Mouse (Mus musculus) right cerebral cortex, postnatal 36 days (tissue): ENCODE measurements around the gene Abraxas2.
A peak's percentile ranks its signal among the peaks of the same experiment; 100 is the strongest.

Experiments
- DNase-seq, 2 experiments: peaks; one replicate each; pipeline ENCODE4 v3.0.0; 2022; ENCODE audit warnings: low spot score in 2 of 2, mixed read lengths in 1 of 2

The Abraxas2 gene

DNA sequence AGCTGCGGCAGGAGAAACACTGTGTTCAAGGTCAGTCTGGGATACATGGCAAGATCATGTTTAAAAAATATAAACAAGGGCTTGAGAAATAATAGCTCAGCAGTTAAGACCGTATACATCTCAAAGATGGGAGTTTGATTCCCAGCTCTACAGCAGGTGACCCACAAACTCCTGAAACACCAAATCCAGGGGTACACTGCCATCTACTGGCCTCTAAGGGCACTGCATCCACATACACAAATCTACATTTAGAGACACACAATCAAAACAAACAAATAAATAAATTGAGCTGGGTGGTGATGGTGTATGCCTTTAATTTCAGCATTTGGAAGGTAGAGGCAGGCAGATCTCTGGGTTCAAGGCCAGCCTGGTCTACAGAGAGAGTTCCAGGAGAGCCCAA is 39.2 kb downstream of the Abraxas2 start:
- no peak for DNase-seq

DNA sequence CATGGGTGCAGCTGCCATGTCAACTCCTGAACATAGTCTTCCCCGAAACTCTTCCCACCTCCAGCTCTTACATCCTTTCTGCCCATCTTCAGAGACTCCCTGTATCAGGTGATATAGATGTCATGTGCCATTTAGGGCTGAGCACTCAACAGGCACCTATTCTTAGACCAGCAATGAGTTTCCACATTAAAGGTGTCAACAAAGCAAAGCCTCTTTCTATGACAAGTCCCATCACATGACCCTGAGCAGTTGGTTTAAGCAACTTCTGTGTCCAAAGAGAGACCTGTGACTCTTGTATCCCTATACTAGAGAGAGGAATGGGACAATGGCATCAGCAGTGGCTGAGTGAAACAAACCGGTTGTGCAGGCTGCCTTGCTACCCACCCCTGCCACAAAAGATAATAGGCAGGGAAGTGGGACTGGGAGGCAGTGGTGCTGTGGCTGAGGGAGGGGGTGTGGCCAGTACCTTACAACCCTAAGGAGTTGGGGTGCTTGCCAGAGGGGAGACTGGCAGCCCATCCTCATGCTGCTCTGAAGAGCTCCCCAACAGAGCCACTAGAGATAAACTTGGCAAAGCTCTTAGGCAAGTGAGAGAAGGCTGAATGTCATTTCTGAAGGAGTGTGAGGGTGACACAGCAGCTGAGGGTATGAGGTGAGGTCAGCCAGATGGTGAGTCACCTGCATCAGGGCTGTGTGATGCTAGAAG is 42.0 kb downstream of the Abraxas2 start:
- DNase-seq: no peak

DNA sequence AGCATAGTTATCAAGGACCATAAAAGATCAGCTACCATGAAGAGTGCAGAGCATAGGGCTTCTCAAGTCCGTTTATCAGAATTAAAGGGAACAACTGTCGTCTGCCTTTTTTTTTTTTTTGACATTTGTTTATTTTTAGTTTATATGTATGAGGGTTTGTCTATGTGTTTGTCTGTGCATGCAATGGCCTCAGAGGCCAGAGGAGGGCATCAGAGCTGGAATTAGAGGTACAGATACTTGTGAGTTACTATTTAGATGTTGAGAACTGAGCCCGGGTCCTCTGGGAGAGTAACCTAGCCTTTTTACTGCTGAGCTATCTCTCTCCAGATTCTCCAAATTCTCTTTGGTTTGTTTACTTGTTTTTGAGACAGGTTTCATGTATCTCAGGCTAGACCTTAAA is 44.8 kb downstream of the Abraxas2 start:
- no peak for DNase-seq

DNA sequence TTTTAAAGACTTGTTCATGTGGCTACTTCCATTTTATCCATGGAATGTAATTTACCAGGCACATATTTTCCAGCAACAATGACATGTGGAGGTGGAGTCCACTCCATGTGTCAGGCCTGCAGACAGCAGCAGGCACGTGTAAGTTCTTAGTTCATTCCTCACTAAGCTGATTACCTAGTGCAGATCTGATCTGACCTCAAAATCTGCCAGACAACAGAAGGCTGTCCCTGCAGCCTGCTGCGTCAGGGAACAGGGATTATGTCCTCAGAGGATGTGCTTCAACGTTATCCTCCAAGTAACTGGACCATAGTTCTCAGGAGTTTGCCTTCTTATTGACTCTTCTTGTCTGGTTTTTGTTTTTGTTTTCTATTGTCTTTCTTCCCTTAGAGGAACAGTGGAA is 62.9 kb downstream of the Abraxas2 start:
- no peak for DNase-seq

DNA sequence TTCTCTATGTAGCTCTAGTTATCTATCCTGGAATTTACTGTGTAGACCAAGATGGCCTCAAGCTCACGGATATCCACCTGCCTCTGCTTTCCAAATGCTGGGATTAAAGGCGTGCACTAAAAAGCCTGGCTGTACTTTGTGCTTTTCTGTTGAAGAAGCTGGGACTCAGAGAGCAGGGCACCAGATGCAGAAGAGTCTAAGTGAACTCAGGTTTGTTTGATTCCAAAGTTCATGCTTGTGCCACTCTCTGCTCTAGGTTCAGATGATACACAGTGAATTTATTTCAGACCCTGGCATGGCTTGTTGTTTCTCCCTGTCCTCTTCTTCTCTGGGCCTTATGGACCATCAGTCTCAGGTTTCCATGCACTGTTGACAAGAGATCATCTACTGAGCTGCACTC is 66.2 kb downstream of the Abraxas2 start:
- no peak for DNase-seq

DNA sequence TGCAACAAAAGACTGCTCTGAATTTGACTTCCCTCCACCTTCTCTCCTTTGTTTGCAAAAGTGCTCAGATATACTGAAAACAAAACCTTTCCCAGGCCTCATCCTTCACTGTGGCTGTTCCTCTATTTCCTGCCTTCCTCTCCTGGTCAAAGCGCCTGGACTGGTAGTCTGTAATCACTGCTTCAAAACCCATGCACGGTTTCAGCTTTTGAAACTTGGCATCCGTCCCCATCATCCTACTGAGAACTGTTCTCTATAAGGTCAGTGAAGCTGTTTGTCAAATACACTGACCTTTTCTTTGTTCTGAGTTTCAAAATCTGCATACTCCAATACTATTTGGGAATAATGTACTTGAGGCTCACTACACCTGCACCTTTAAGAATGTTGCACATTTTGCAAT is 68.2 kb downstream of the Abraxas2 start:
- no peak for DNase-seq

DNA sequence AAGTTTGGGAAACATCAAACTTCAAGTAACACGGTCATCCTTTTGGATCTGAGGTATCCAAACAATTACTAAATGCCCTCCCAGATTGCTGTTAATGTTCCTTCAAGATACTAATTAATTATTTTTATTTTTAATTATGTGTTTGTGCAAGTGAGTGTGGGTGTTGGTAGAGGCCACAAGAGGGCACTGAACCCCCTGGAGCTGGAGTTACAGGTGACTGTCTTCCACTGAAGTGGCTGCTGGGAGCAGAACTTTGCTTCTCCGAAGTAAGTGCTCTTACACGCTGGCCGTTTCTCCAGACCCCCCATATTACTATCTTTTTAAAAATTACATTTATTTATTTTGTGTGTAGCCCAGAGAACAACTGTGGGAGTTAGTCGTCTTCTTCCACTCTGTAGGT is 71.0 kb downstream of the Abraxas2 start:
- no peak for DNase-seq

DNA sequence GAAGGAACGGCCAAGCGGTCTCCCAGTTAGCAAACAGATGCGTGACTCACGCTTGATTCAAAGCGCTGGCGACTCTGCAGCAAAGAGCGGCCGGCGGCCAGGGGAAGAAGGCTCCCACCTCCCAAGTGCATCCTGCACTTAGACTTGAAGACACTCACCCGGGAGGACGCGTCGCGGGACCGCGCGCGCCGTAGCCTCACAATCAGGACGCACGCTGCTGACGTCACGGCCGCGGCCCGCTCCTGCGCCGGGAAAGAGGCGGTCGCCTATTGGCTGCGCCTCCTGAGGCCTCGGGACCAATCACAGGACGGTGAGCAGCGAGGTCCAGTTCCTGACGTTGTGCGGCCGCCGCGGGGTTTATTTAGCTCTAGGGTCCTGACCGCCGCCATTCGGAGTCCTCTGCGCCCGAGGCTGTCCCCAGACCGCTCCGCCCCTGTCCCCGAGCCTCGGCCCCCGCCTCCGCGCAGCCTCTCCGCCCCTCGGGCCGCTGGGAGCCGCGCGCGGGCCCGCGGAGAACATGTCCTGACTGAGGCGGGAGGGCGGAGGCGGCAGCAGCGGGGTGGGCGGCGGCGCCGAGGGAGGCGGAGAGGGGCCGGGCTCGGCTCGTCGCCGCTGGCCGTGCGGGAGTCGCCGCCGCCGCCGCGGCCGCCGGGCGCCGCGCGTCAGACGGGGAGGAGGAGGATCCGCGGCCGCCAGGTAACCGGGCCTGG is 72.0 kb downstream of the Abraxas2 start, which contains the start of gene Zranb1:
Zranb1 (plus strand) TSS at position 293 of the 710 bp plus-strand sequence.
- peak; percentile 98 to 99 for DNase-seq

DNA sequence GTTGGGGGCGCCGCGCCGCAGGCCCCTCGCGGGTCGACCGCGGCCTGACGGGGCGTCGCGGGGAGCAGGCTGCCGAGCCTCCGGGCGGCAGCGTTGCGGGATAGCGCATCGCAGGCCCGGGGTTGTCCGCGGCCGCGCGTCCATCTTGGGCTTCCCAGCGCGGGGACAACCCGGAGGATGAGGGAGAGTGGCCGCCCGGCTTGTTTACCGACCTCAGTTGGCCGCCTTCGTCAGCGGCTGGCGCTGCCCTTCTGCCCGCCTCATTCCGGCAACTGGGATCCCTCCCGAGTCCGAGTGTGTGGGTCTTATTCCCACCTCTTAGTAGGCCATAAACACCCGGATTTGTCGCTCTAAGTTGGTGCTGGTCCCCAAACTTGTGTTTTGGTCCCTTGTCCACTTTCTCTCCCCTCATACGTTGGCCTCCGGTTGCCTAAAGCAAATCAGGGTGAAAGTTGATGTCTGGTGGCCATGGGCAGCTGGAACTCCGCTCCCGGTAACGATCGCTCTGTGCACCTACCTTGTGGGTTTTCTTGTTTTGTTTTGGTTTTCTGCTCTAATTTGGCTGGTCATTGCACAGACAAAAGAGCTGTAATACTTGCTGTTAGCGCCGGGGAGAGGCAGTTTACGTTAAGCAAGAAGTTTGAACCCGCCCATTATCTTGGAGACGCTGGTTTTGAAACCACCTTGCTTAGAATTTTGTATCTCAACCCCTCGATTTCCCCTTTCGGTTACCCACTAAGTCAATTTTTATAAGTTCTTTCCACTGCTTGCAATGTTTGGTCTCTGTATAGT is 72.7 kb downstream of the Abraxas2 start:
- peak; percentile 4 for DNase-seq

DNA sequence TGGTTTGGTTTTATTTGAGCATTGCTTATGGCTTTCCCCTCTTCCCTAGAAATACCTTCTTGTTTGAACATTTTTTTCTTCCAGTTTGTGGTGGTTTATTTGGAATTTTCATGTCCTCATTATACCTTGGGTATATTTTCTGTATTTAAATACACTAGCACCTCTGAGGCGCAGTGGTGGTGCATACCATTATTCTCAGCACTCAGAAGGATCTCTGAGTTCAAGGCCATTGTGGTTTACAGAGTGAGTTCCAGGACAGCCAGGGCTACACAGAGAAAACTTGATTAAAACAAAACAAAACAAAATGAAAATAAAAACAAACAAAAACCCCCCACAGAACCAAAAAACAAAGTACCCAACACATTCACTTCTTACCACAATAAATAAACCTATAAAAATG is 74.3 kb downstream of the Abraxas2 start:
- DNase-seq: no peak
